Mouse (Mus musculus): ENCODE data around the gene Casq2.

DNA sequence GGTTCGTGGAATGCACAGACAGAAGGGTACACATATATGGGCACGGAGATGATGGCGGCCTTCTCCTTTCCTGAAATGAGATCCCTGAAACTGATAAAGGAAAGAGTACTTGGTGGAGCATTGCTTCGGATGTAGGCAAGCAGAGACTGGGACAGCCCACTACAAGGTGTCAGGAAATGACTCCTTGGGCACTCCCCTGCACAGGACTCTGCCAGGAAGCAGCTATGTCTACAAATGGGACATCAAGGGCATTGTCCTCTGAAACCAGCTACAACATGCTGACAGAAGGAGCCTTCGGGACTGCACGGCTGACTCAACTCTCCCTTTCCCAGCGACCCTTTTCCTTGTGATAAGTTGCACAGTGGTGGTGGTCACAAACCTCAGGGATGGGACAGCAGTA lies 70.5 kb downstream of the Casq2 start:
- no peak for TF ChIP-seq CTCF (IDR thresholded peaks at IDR 0.05; ENCODE audit: low read depth)
- TF ChIP-seq EP300 (IDR thresholded peaks at IDR 0.05; ENCODE audit: low read depth): no peak

Data from liver, embryonic 14.5 days (tissue).